Mouse (Mus musculus) intestine, embryonic 14.5 days (tissue): ENCODE measurements around the gene Agbl4. TPM values are rescaled to one million over a fixed set of nuclear protein-coding genes. Genes with fewer than 3 reads are reported as not detected.

Experiments
- ATAC-seq: fragments of 200-750 bp; cut with Nextera tagmentation; replicated peaks from 2 replicates; pipeline ENCODE4 v1.8.0; 2017; ENCODE audit warnings: low read depth, moderate number of reproducible peaks, moderate TSS enrichment, moderate library complexity; ENCODE audit not compliant: low FRiP score, low TSS enrichment
- DNase-seq: peaks from one replicate; pipeline ENCODE4 v3.0.0-alpha.2; 2018; ENCODE audit warnings: low spot score
- H3K27ac ChIP-seq: fragments of 300-500 bp; sonication (generic); 2 replicates; pipeline ENCODE4 v1.5.1; 2014; ENCODE audit warnings: low read depth, mild to moderate bottlenecking, control low read depth
- H3K27me3 ChIP-seq: fragments of 300-500 bp; sonication (generic); replicated peaks from 2 replicates; pipeline ENCODE4 v1.6.1; 2014; ENCODE audit warnings: low read length, control low read depth; ENCODE audit not compliant: control insufficient read depth, insufficient read depth
- H3K36me3 ChIP-seq: fragments of 300-500 bp; sonication (generic); 2 replicates; pipeline ENCODE4 v1.6.1; 2014; ENCODE audit warnings: low read length, control low read depth; ENCODE audit not compliant: control insufficient read depth, insufficient read depth
- H3K4me1 ChIP-seq: fragments of 300-500 bp; sonication (generic); replicated peaks from 2 replicates; pipeline ENCODE4 v1.6.1; 2014; ENCODE audit warnings: low read length, control low read depth, mixed read lengths; ENCODE audit not compliant: control insufficient read depth, insufficient read depth
- H3K4me2 ChIP-seq: fragments of 300-500 bp; sonication (generic); 2 replicates; pipeline ENCODE4 v1.6.1; 2014; ENCODE audit warnings: low read length
- H3K4me3 ChIP-seq: fragments of 300-500 bp; sonication (generic); 2 replicates; pipeline ENCODE4 v1.5.1; 2014; ENCODE audit warnings: low read depth, low read length, control low read depth, mixed read lengths
- H3K9ac ChIP-seq: fragments of 300-500 bp; sonication (generic); 2 replicates; pipeline ENCODE4 v1.6.1; 2014; ENCODE audit warnings: mild to moderate bottlenecking, low read length
- H3K9me3 ChIP-seq: fragments of 300-500 bp; sonication (generic); 2 replicates; pipeline ENCODE4 v1.6.1; 2016; ENCODE audit warnings: low read length, control low read depth; ENCODE audit not compliant: control insufficient read depth
- WGBS: fragments of 180-500 bp; shearing (Covaris S2); extraction: QIAGEN DNeasy Blood & Tissue Kit; methylation state at CpG from one replicate; pipeline ENCODE4 v1.1.7; 2014; 5-methylcytosine and 5-hydroxymethylcytosine counted together
- polyA plus RNA-seq: library from polyadenylated mRNA; unstranded; fragments of >200 nt; fragmentation: Nextera tagmentation; extraction: Ambion mirVana; gene quantifications from 2 replicates; pipeline ENCODE4 v1.2.1, GENCODE M21; 2014

Gene Agbl4
- polyA plus RNA-seq, 1 experiment from 2014 or later: 0.39 TPM

- peaks cover 55% of the 10 kb centered on the region for H3K36me3 ChIP-seq
- no peak overlapping the region for H3K9ac ChIP-seq
- no peak overlapping the region for H3K27ac ChIP-seq
- no peaks in the 10 kb centered on the region for H3K27me3 ChIP-seq
- H3K9me3 ChIP-seq: no peaks in the 10 kb centered on the region
- DNase-seq (no peak), ATAC-seq (no peak)
- H3K4me3 ChIP-seq: no peak overlapping the region
- no peak overlapping the region for H3K4me2 ChIP-seq
- 74% methylated on average over 3 of the region's 3 CpGs for WGBS
- peaks cover 3% of the 10 kb centered on the region; the same call in 1 of the 2 replicates for H3K4me1 ChIP-seq
Measured at GRCm38 (mm10) chr4:111453275-111453674, 1055.8 kb downstream of the Agbl4 start.

- DNase-seq (no peak), ATAC-seq (no peak)
- Histone ChIP-seq H3K9me3 (no peaks in the 10 kb centered on the region), H3K36me3 (peaks cover 46% of the 10 kb centered on the region), H3K4me3 (no peak overlapping the region), H3K27ac (no peak overlapping the region), H3K4me1 (no peaks in the 10 kb centered on the region), H3K27me3 (no peaks in the 10 kb centered on the region), H3K4me2 (no peak overlapping the region), H3K9ac (no peak overlapping the region)
- WGBS: 91% methylated on average over 5 of the region's 5 CpGs
Measured at GRCm38 (mm10) chr4:111455621-111456020, 1058.2 kb downstream of the Agbl4 start.

GRCm38 (mm10) chr4:111457568-111457967 lies 1060.1 kb downstream of the Agbl4 start:
- ATAC-seq: no peak
- Histone ChIP-seq H3K9ac (no peak overlapping the region), H3K4me3 (no peak overlapping the region), H3K27ac (no peak overlapping the region), H3K4me2 (no peak overlapping the region), H3K36me3 (peaks cover 46% of the 10 kb centered on the region), H3K27me3 (no peaks in the 10 kb centered on the region), H3K4me1 (no peaks in the 10 kb centered on the region), H3K9me3 (no peaks in the 10 kb centered on the region)
- no peak for DNase-seq
- 77% methylated on average over 5 of the region's 5 CpGs for WGBS

- H3K9ac ChIP-seq: no peak overlapping the region
- no peaks in the 10 kb centered on the region for H3K36me3 ChIP-seq
- H3K27me3 ChIP-seq: no peaks in the 10 kb centered on the region
- 68% methylated on average over 2 of the region's 2 CpGs for WGBS
- 0 out of 2 replicates have a peak, but pooled peaks cover 7% of the 10 kb centered on the region for H3K4me1 ChIP-seq
- 0 out of 2 replicates have a peak, but pooled peaks have one; percentile 36 for ATAC-seq
- DNase-seq: no peak
- no peak overlapping the region for H3K4me2 ChIP-seq
- 0 out of 2 replicates have a peak overlapping the region, but pooled peaks have one; percentile 3 for H3K27ac ChIP-seq
- H3K4me3 ChIP-seq: no peak overlapping the region
- no peaks in the 10 kb centered on the region for H3K9me3 ChIP-seq
Measured at GRCm38 (mm10) chr4:111467293-111467773, 1069.9 kb downstream of the Agbl4 start.

GRCm38 (mm10) chr4:111467796-111468195 lies 1070.3 kb downstream of the Agbl4 start:
- DNase-seq (no peak), ATAC-seq (no peak)
- Histone ChIP-seq H3K4me3 (no peak overlapping the region), H3K27me3 (no peaks in the 10 kb centered on the region), H3K9me3 (no peaks in the 10 kb centered on the region), H3K36me3 (no peaks in the 10 kb centered on the region), H3K4me1 (0 out of 2 replicates have a peak, but pooled peaks cover 7% of the 10 kb centered on the region), H3K9ac (no peak overlapping the region), H3K27ac (no peak overlapping the region), H3K4me2 (no peak overlapping the region)
- 77% methylated on average over 4 of the region's 4 CpGs for WGBS

- WGBS: 76% methylated on average over 2 of the region's 2 CpGs
- Histone ChIP-seq H3K4me2 (no peak overlapping the region), H3K4me1 (0 out of 2 replicates have a peak, but pooled peaks cover 7% of the 10 kb centered on the region), H3K27ac (no peak overlapping the region), H3K4me3 (no peak overlapping the region), H3K9me3 (no peaks in the 10 kb centered on the region), H3K9ac (no peak overlapping the region), H3K27me3 (no peaks in the 10 kb centered on the region), H3K36me3 (no peaks in the 10 kb centered on the region)
- ATAC-seq: no peak
- no peak for DNase-seq
Measured at GRCm38 (mm10) chr4:111469847-111470246, 1072.4 kb downstream of the Agbl4 start.

GRCm38 (mm10) chr4:111471726-111472125 lies 1074.3 kb downstream of the Agbl4 start:
- no peak for ATAC-seq
- no peak overlapping the region for H3K9ac ChIP-seq
- no peak for DNase-seq
- no peaks in the 10 kb centered on the region for H3K36me3 ChIP-seq
- H3K4me3 ChIP-seq: no peak overlapping the region
- 0 out of 2 replicates have a peak, but pooled peaks cover 7% of the 10 kb centered on the region for H3K4me1 ChIP-seq
- H3K4me2 ChIP-seq: no peak overlapping the region
- H3K27me3 ChIP-seq: no peaks in the 10 kb centered on the region
- H3K9me3 ChIP-seq: no peaks in the 10 kb centered on the region
- WGBS: 68% methylated on average over 3 of the region's 3 CpGs
- no peak overlapping the region for H3K27ac ChIP-seq

GRCm38 (mm10) chr4:111472511-111472910 lies 1075.0 kb downstream of the Agbl4 start:
- Histone ChIP-seq H3K9me3 (no peaks in the 10 kb centered on the region), H3K27me3 (no peaks in the 10 kb centered on the region), H3K4me1 (0 out of 2 replicates have a peak, but pooled peaks cover 5% of the 10 kb centered on the region), H3K4me2 (no peak overlapping the region), H3K36me3 (no peaks in the 10 kb centered on the region), H3K4me3 (no peak overlapping the region), H3K9ac (no peak overlapping the region), H3K27ac (no peak overlapping the region)
- DNase-seq (no peak), ATAC-seq (no peak)
- WGBS: 74% methylated on average over 3 of the region's 3 CpGs

- DNase-seq: no peak
- WGBS: 60% methylated on average over 1 of the region's 1 CpGs
Measured at GRCm38 (mm10) chr4:111473014-111473413, 1075.6 kb downstream of the Agbl4 start.

More at GRCm38 (mm10) chr4:111473014-111473413, 1075.6 kb downstream of the Agbl4 start:
- no peak overlapping the region for H3K4me3 ChIP-seq
- H3K4me1 ChIP-seq: no peaks in the 10 kb centered on the region
- H3K36me3 ChIP-seq: no peaks in the 10 kb centered on the region
- no peak overlapping the region for H3K27ac ChIP-seq
- H3K27me3 ChIP-seq: no peaks in the 10 kb centered on the region
- no peaks in the 10 kb centered on the region for H3K9me3 ChIP-seq
- no peak overlapping the region for H3K4me2 ChIP-seq
- no peak overlapping the region for H3K9ac ChIP-seq
- ATAC-seq: no peak
